Comparison of ENCODE assay signal across 10 mouse cellular contexts in the genomic region with DNA sequence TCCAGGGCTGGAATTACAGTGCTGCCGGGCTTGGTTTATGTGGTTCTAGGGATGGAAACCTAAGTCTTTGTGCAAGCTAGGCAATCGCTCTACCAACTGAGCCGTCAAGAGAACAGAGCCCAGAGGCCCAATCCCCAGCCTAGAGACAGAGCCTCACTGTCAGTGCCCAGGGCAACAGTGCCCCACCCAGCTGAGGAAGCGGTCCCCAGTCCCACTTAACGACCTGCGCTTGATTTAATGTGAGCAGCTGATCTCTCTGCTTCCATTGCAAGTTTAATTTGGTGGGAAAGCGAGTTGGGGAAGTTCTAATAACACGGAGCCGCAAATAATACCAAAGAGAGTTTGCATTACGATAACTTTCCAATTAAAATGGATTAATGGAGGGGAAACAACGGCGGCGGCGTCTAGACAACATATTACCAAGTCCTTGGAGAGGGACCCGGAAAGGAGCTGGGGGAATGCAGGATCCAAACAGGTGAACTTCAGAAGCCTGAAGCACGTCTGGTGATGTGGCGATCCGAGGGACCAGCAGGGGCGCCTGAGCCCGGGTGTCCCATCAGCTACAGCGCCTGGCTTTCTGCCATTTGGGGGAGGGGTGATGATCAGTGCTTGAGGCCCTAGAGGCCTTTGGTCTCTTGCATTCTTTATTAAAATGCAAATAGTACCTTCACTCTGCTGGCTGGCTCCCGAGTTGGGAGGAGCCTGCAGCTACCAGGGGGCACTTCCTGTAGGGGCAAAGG. TPM values are rescaled to one million over a fixed set of nuclear protein-coding genes. Genes with fewer than 3 reads are reported as not detected.
DNase-seq lines count a peak whose midpoint lies in the region; ATAC-seq and TF ChIP-seq lines count a peak whose summit lies in the region.
"Had no signal": no experiment of that assay in that cellular context is flagged by ENCODE, and none has a peak within 500 bp of the region (broad histone marks: within the 10 kb centered on the region; RNA-seq: fewer than 3 reads in every experiment).

No protein-coding gene starts in this region.

- H3K36me3 ChIP-seq in lung, postnatal 0 days (ENCODE audit: insufficient read depth, low read length): no peaks in the 10 kb centered on the region
- H3K36me3 ChIP-seq in embryonic facial prominence, embryonic 14.5 days (ENCODE audit: control insufficient read depth, insufficient read depth, low read length): no peaks in the 10 kb centered on the region
- no peaks in the 10 kb centered on the region for H3K36me3 ChIP-seq in midbrain, postnatal 0 days (ENCODE audit: insufficient read depth, low read length)
- H3K36me3 ChIP-seq: limb, embryonic 15.5 days had no signal

- H3K9ac ChIP-seq in lung, postnatal 0 days (replicated peaks; ENCODE audit: low read depth): no peak overlapping the region
- H3K9ac ChIP-seq in embryonic facial prominence, embryonic 14.5 days (ENCODE audit: low read depth, low read length): no peak overlapping the region
- H3K9ac ChIP-seq in midbrain, postnatal 0 days (replicated peaks; ENCODE audit: low read length, poor library complexity, severe bottlenecking): no peak overlapping the region
- H3K9ac ChIP-seq: limb, embryonic 15.5 days had no signal

- no peak for ATAC-seq in lung, postnatal 0 days
- peak; percentile 64; the same call in 1 of the 2 replicates for ATAC-seq in embryonic facial prominence, embryonic 14.5 days (ENCODE audit: low read depth)
- no peak for ATAC-seq in midbrain, postnatal 0 days (ENCODE audit: low FRiP score)
- ATAC-seq in megakaryocyte progenitor cell, adult 5-6 weeks (replicated peaks; ENCODE audit: poor library complexity): no peak

- peaks cover 11% of the 10 kb centered on the region; the same call in 1 of the 2 replicates for H3K27me3 ChIP-seq in lung, postnatal 0 days (replicated peaks; ENCODE audit: insufficient read depth, low read length)
- peaks cover 9% of the 10 kb centered on the region for H3K27me3 ChIP-seq in embryonic facial prominence, embryonic 14.5 days (replicated peaks; ENCODE audit: control insufficient read depth, insufficient read depth, low read length)
- no peaks in the 10 kb centered on the region for H3K27me3 ChIP-seq in midbrain, postnatal 0 days (ENCODE audit: insufficient read depth, low read length)

- H3K9me3 ChIP-seq in lung, postnatal 0 days (ENCODE audit: low read length): no peaks in the 10 kb centered on the region
- H3K9me3 ChIP-seq in embryonic facial prominence, embryonic 14.5 days (ENCODE audit: control insufficient read depth, low read length): no peaks in the 10 kb centered on the region
- no peaks in the 10 kb centered on the region for H3K9me3 ChIP-seq in midbrain, postnatal 0 days (ENCODE audit: low read length)
- H3K9me3 ChIP-seq: limb, embryonic 15.5 days had no signal

- H3K4me2 ChIP-seq in lung, postnatal 0 days (replicated peaks; ENCODE audit: low read depth, low read length): no peak overlapping the region
- no peak overlapping the region; the same call in 1 of the 2 replicates for H3K4me2 ChIP-seq in embryonic facial prominence, embryonic 14.5 days (ENCODE audit: low read depth, low read length)
- no peak overlapping the region for H3K4me2 ChIP-seq in midbrain, postnatal 0 days (ENCODE audit: low read depth, low read length, poor library complexity, severe bottlenecking)
- H3K4me2 ChIP-seq: limb, embryonic 15.5 days had no signal

- H3K27ac ChIP-seq in lung, postnatal 0 days (ENCODE audit: low read length): no peak overlapping the region
- no peak overlapping the region for H3K27ac ChIP-seq in embryonic facial prominence, embryonic 14.5 days (replicated peaks; ENCODE audit: low read depth, low read length)
- no peak overlapping the region for H3K27ac ChIP-seq in midbrain, postnatal 0 days (ENCODE audit: low read depth, low read length)
- H3K27ac ChIP-seq: limb, embryonic 15.5 days had no signal

- 29% methylated on average over 22 of the region's 22 CpGs for WGBS in lung, postnatal 0 days
- WGBS in embryonic facial prominence, embryonic 14.5 days: 17% methylated on average over 21 of the region's 22 CpGs
- 18% methylated on average over 22 of the region's 22 CpGs for WGBS in midbrain, postnatal 0 days

- TF ChIP-seq EP300 in lung, postnatal 0 days (IDR thresholded peaks at IDR 0.05): no peak

- H3K4me3 ChIP-seq in lung, postnatal 0 days (ENCODE audit: low read depth, low read length): no peak overlapping the region
- no peak overlapping the region for H3K4me3 ChIP-seq in embryonic facial prominence, embryonic 14.5 days (ENCODE audit: low read depth, low read length)
- no peak overlapping the region for H3K4me3 ChIP-seq in midbrain, postnatal 0 days (ENCODE audit: low read depth, low read length)
- H3K4me3 ChIP-seq: erythroblast, embryonic 14.5 days; limb, embryonic 15.5 days had no signal

- no peaks in the 10 kb centered on the region for H3K4me1 ChIP-seq in lung, postnatal 0 days (ENCODE audit: insufficient read depth, low read depth, low read length)
- peaks cover 18% of the 10 kb centered on the region for H3K4me1 ChIP-seq in embryonic facial prominence, embryonic 14.5 days (ENCODE audit: control insufficient read depth, insufficient read depth, low read length)
- 0 out of 2 replicates have a peak, but pooled peaks cover 6% of the 10 kb centered on the region for H3K4me1 ChIP-seq in midbrain, postnatal 0 days (ENCODE audit: insufficient read depth, low read length)

- peak; percentile 6 for DNase-seq in lung, postnatal 0 days (ENCODE audit: low spot score)
- no peak for DNase-seq in lung, postnatal 25 days (ENCODE audit: low spot score)
- peak; percentile 64 for DNase-seq in embryonic facial prominence, embryonic 14.5 days (ENCODE audit: low spot score)
- DNase-seq in kidney, adult 8-10 months: peak; percentile 38 to 43
- DNase-seq in midbrain, postnatal 0 days (ENCODE audit: low spot score): peak; percentile 59
- DNase-seq in spleen, postnatal 14 days (ENCODE audit: low spot score in 2 of 2): no peak
- DNase-seq in adrenal gland, adult 2 months: no peak

- peak; percentile 32; the same call in 1 of the 2 replicates for TF ChIP-seq CTCF in lung, postnatal 0 days (IDR thresholded peaks at IDR 0.05)
- TF ChIP-seq CTCF in midbrain, postnatal 0 days (IDR thresholded peaks at IDR 0.05): peak; percentile 49

RNA-seq across cellular contexts. Expression of a gene that starts 36.8 kb away (rescaled TPM):
- polyA plus RNA-seq in lung, postnatal 0 days (2015; fragmentation: Nextera tagmentation; extraction: Ambion mirVana): 997 and 1,182 TPM in 2 replicates
- 1,887 and 1,994 TPM in 2 replicates for polyA plus RNA-seq in embryonic facial prominence, embryonic 14.5 days (2014; fragmentation: Nextera tagmentation; extraction: Ambion mirVana)
- total RNA-seq in midbrain, postnatal 0 days (2014; rRNA removed): 3,080 and 3,220 TPM in 2 replicates
- 983 and 1,053 TPM in 2 replicates for polyA plus RNA-seq in midbrain, postnatal 0 days (2015; fragmentation: Nextera tagmentation; extraction: Ambion mirVana)
- total RNA-seq in megakaryocyte progenitor cell, adult 5-6 weeks (2015): 3,301 and 3,503 TPM in 2 replicates
- total RNA-seq in megakaryocyte progenitor cell, adult 5-6 weeks (2017): 5,104 and 5,789 TPM in 2 replicates
- total RNA-seq in adrenal gland, adult 2 months (2021): 1,000 to 10,000 TPM; 2,277 to 2,466 TPM
- 10,700 and 12,163 TPM in 2 replicates for polyA plus RNA-seq in adrenal gland, adult 2 months (2012; rRNA removed)

Comparison
In these comparisons a context has a peak if more than half of its experiments do, and no peak if none do; other contexts are left out.
1. DNase-seq: peak in lung, postnatal 0 days (single experiment), embryonic facial prominence, embryonic 14.5 days (single experiment), kidney, adult 8-10 months (2 of 2) and midbrain, postnatal 0 days (single experiment); none in lung, postnatal 25 days (single experiment), spleen, postnatal 14 days (0 of 2) and adrenal gland, adult 2 months (single experiment).